Mouse (Mus musculus) hindlimb bud, embryonic 11.5 days (tissue): Measurements from ENCODE around the gene Olfr1175-ps.

ENCODE experiments used
- DNase-seq: peaks from one replicate; pipeline ENCODE4 v3.0.0-alpha.2; 2012; ENCODE audit warnings: low read depth, low spot score; ENCODE audit errors: extremely low spot score

The Olfr1175-ps gene

GRCm38 (mm10) chr2:88327115-88327514 is at the start of gene Olfr1175-ps:
Gene Olfr1175-ps (minus strand): TSS chr2:88327215.
- DNase-seq: no peak

GRCm38 (mm10) chr2:88356304-88356703 is 29.3 kb upstream of the Olfr1175-ps start:
- peak; percentile 28 for DNase-seq

GRCm38 (mm10) chr2:88346392-88346791 is 19.4 kb upstream of the Olfr1175-ps start, which contains the start of gene Olfr1177-ps:
Gene Olfr1177-ps (minus strand): TSS chr2:88346492.
- DNase-seq: no peak

GRCm38 (mm10) chr2:88336421-88336820 is 9.4 kb upstream of the Olfr1175-ps start, which contains the start of gene Olfr1176:
Gene Olfr1176 (plus strand): TSS chr2:88336721.
- no peak for DNase-seq

- no peak for DNase-seq
These were observed 12.0 kb downstream of the Olfr1175-ps start, which contains the start of gene Olfr1174-ps for GRCm38 (mm10) chr2:88315035-88315434. Gene Olfr1174-ps (minus strand): TSS chr2:88315135.

- no peak for DNase-seq
These were observed 47.2 kb downstream of the Olfr1175-ps start, which contains the start of gene Olfr1173 for GRCm38 (mm10) chr2:88279775-88280174. Gene Olfr1173 (minus strand): TSS chr2:88279875.
